Mouse (Mus musculus) limb, embryonic 11.5 days (tissue): ENCODE data around the gene Gpr18. TPM values are rescaled to one million over a fixed set of nuclear protein-coding genes. Genes with fewer than 3 reads are reported as not detected.
A peak's percentile ranks its signal among the peaks of the same experiment; 100 is the strongest.

Experiments
- ATAC-seq: fragments of 200-750 bp; cut with Nextera tagmentation; 2 replicates; pipeline ENCODE4 v1.8.0; 2017; ENCODE audit warnings: low read depth; ENCODE audit not compliant: insufficient number of reproducible peaks, low FRiP score, low TSS enrichment
- DNase-seq: peaks from one replicate; pipeline ENCODE4 v3.0.0-alpha.2; 2015; ENCODE audit warnings: low spot score
- H3K27ac ChIP-seq: fragments of 300-500 bp; sonication (generic); replicated peaks from 2 replicates; pipeline ENCODE4 v1.5.1; 2014; ENCODE audit warnings: low read depth, mild to moderate bottlenecking, low read length
- H3K27me3 ChIP-seq: fragments of 300-500 bp; sonication (generic); 2 replicates; pipeline ENCODE4 v1.6.1; 2014; ENCODE audit warnings: mild to moderate bottlenecking, low read length, mixed read lengths; ENCODE audit not compliant: control insufficient read depth, insufficient read depth
- H3K36me3 ChIP-seq: fragments of 300-500 bp; sonication (generic); 2 replicates; pipeline ENCODE4 v1.6.1; 2014; ENCODE audit warnings: mild to moderate bottlenecking, low read length, moderate library complexity, mixed read lengths; ENCODE audit not compliant: control insufficient read depth, insufficient read depth
- H3K4me1 ChIP-seq: fragments of 300-500 bp; sonication (generic); 2 replicates; pipeline ENCODE4 v1.6.1; 2014; ENCODE audit warnings: low read length, mixed read lengths; ENCODE audit not compliant: control insufficient read depth, insufficient read depth
- H3K4me2 ChIP-seq: fragments of 300-500 bp; sonication (generic); 2 replicates; pipeline ENCODE4 v1.6.1; 2014; ENCODE audit warnings: low read depth, mild to moderate bottlenecking, moderate library complexity; ENCODE audit not compliant: severe bottlenecking
- H3K4me3 ChIP-seq: fragments of 300-500 bp; sonication (generic); 2 replicates; pipeline ENCODE4 v1.5.1; 2014; ENCODE audit warnings: low read depth, low read length
- H3K9ac ChIP-seq: fragments of 300-500 bp; sonication (generic); 2 replicates; pipeline ENCODE4 v1.6.1; 2014; ENCODE audit warnings: mild to moderate bottlenecking, low read length
- H3K9me3 ChIP-seq: fragments of 300-500 bp; sonication (generic); 2 replicates; pipeline ENCODE4 v1.6.1; 2016; ENCODE audit warnings: low read length; ENCODE audit not compliant: control insufficient read depth
- WGBS: fragments of 180-500 bp; shearing (Covaris S2); extraction: QIAGEN DNeasy Blood & Tissue Kit; methylation state at CpG from one replicate; pipeline ENCODE4 v1.1.7; 2014; 5-methylcytosine and 5-hydroxymethylcytosine counted together
- polyA plus RNA-seq: library from polyadenylated mRNA; unstranded; fragments of >200 nt; fragmentation: Nextera tagmentation; extraction: Ambion mirVana; gene quantifications from 2 replicates; pipeline ENCODE4 v1.2.1, GENCODE M21; 2014

Gene Gpr18
- polyA plus RNA-seq: 0.09 and 0.21 TPM in 2 replicates

GRCm38 (mm10) chr14:121915621-121916020, at the start of gene Gpr18:
TSS of gene Gpr18 (minus strand) at chr14:121915781.
- 79% methylated on average over 8 of the region's 8 CpGs for WGBS
- no peak within 1 kb of the TSS for H3K4me3 ChIP-seq
- H3K36me3 ChIP-seq: peaks cover 4% of the 10 kb centered on the region; the same call in 1 of the 2 replicates

GRCm38 (mm10) chr14:121964990-121965389, 49.4 kb upstream of the Gpr18 start, which contains the start of gene Gpr183:
TSS of gene Gpr183 (minus strand) at chr14:121965195.
- H3K4me3 ChIP-seq: no peak within 1 kb of the TSS
- ATAC-seq: no peak

More at GRCm38 (mm10) chr14:121915621-121916020, at the start of gene Gpr18:
- Histone ChIP-seq H3K4me1 (no peaks in the 10 kb centered on the region), H3K4me2 (no peak within 1 kb of the TSS), H3K27ac (no peak within 1 kb of the TSS), H3K9me3 (no peaks in the 10 kb centered on the region), H3K9ac (no peak within 1 kb of the TSS), H3K27me3 (no peaks in the 10 kb centered on the region)
- no peak for ATAC-seq
- no peak for DNase-seq

GRCm38 (mm10) chr14:121963942-121964335, 48.4 kb upstream of the Gpr18 start:
- Histone ChIP-seq H3K4me1 (peaks cover 5% of the 10 kb centered on the region; the same call in 1 of the 2 replicates), H3K27ac (no peak overlapping the region), H3K9me3 (no peaks in the 10 kb centered on the region), H3K4me2 (no peak overlapping the region), H3K27me3 (no peaks in the 10 kb centered on the region), H3K9ac (no peak overlapping the region), H3K4me3 (no peak overlapping the region), H3K36me3 (no peaks in the 10 kb centered on the region)
- DNase-seq (peak; percentile 18), ATAC-seq (no peak)
- WGBS: 58% methylated on average over 4 of the region's 4 CpGs

More at GRCm38 (mm10) chr14:121964990-121965389, 49.4 kb upstream of the Gpr18 start, which contains the start of gene Gpr183:
- no peak within 1 kb of the TSS for H3K9ac ChIP-seq
- no peaks in the 10 kb centered on the region for H3K9me3 ChIP-seq
- no peaks in the 10 kb centered on the region for H3K36me3 ChIP-seq
- peak; percentile 19 for DNase-seq
- H3K27me3 ChIP-seq: no peaks in the 10 kb centered on the region
- H3K27ac ChIP-seq: no peak within 1 kb of the TSS
- WGBS: 32% methylated on average over 6 of the region's 6 CpGs
- no peak within 1 kb of the TSS for H3K4me2 ChIP-seq
- H3K4me1 ChIP-seq: peaks cover 5% of the 10 kb centered on the region; the same call in 1 of the 2 replicates

- no peak overlapping the region for H3K9ac ChIP-seq
- H3K27ac ChIP-seq: no peak overlapping the region
Measured at GRCm38 (mm10) chr14:121963251-121963941, 47.8 kb upstream of the Gpr18 start.

GRCm38 (mm10) chr14:121962128-121962890, 46.7 kb upstream of the Gpr18 start:
- WGBS: 66% methylated on average over 14 of the region's 14 CpGs
- no peaks in the 10 kb centered on the region for H3K36me3 ChIP-seq
- H3K27ac ChIP-seq: no peak overlapping the region

More at GRCm38 (mm10) chr14:121963251-121963941, 47.8 kb upstream of the Gpr18 start:
- no peak for ATAC-seq
- peak; percentile 20 for DNase-seq
- no peaks in the 10 kb centered on the region for H3K9me3 ChIP-seq
- no peaks in the 10 kb centered on the region for H3K36me3 ChIP-seq
- peaks cover 5% of the 10 kb centered on the region; the same call in 1 of the 2 replicates for H3K4me1 ChIP-seq
- no peak overlapping the region for H3K4me3 ChIP-seq
- 60% methylated on average over 9 of the region's 9 CpGs for WGBS
- H3K4me2 ChIP-seq: no peak overlapping the region
- no peaks in the 10 kb centered on the region for H3K27me3 ChIP-seq

GRCm38 (mm10) chr14:121961496-121962127, 46.0 kb upstream of the Gpr18 start:
- H3K9ac ChIP-seq: no peak overlapping the region
- WGBS: 86% methylated on average over 12 of the region's 12 CpGs
- H3K4me1 ChIP-seq: peaks cover 5% of the 10 kb centered on the region; the same call in 1 of the 2 replicates
- H3K27ac ChIP-seq: no peak overlapping the region
- H3K27me3 ChIP-seq: no peaks in the 10 kb centered on the region
- H3K4me2 ChIP-seq: no peak overlapping the region
- DNase-seq (no peak), ATAC-seq (no peak)
- no peak overlapping the region for H3K4me3 ChIP-seq
- no peaks in the 10 kb centered on the region for H3K36me3 ChIP-seq
- no peaks in the 10 kb centered on the region for H3K9me3 ChIP-seq

More at GRCm38 (mm10) chr14:121962128-121962890, 46.7 kb upstream of the Gpr18 start:
- Histone ChIP-seq H3K4me3 (no peak overlapping the region), H3K9me3 (no peaks in the 10 kb centered on the region), H3K27me3 (no peaks in the 10 kb centered on the region), H3K4me2 (no peak overlapping the region), H3K4me1 (peaks cover 5% of the 10 kb centered on the region; the same call in 1 of the 2 replicates), H3K9ac (no peak overlapping the region)
- DNase-seq (no peak), ATAC-seq (no peak)

GRCm38 (mm10) chr14:121960997-121961396, 45.4 kb upstream of the Gpr18 start:
- no peaks in the 10 kb centered on the region for H3K36me3 ChIP-seq
- H3K27ac ChIP-seq: no peak overlapping the region
- no peaks in the 10 kb centered on the region for H3K9me3 ChIP-seq
- no peak overlapping the region for H3K9ac ChIP-seq
- no peak overlapping the region for H3K4me2 ChIP-seq
- H3K4me1 ChIP-seq: peaks cover 5% of the 10 kb centered on the region; the same call in 1 of the 2 replicates
- WGBS: 60% methylated on average over 6 of the region's 6 CpGs
- H3K27me3 ChIP-seq: no peaks in the 10 kb centered on the region
- ATAC-seq: no peak
- no peak for DNase-seq
- no peak overlapping the region for H3K4me3 ChIP-seq

- H3K4me2 ChIP-seq: no peak overlapping the region
- H3K36me3 ChIP-seq: no peaks in the 10 kb centered on the region
- no peak overlapping the region for H3K9ac ChIP-seq
- ATAC-seq (no peak), DNase-seq (no peak)
- H3K4me1 ChIP-seq: peaks cover 5% of the 10 kb centered on the region; the same call in 1 of the 2 replicates
- no peaks in the 10 kb centered on the region for H3K27me3 ChIP-seq
- no peak overlapping the region for H3K4me3 ChIP-seq
- no peak overlapping the region for H3K27ac ChIP-seq
- WGBS: 88% methylated on average over 2 of the region's 2 CpGs
- no peaks in the 10 kb centered on the region for H3K9me3 ChIP-seq
Measured at GRCm38 (mm10) chr14:121960531-121960930, 45.0 kb upstream of the Gpr18 start.
